Mouse (Mus musculus) MEL (cell line): ENCODE results near the gene Mlana.

Experiments
- BHLHE40 ChIP-seq: IDR thresholded peaks from 2 replicates; pipeline ENCODE4 v1.6.1; 2012; ENCODE audit warnings: low read depth, mild to moderate bottlenecking, inconsistent platforms, low read length, improper control_type of control experiment, borderline replicate concordance
- CHD2 ChIP-seq: IDR thresholded peaks from 2 replicates; pipeline ENCODE4 v1.6.1; 2011; ENCODE audit warnings: low read length, improper control_type of control experiment
- CTCF ChIP-seq, 3 experiments: IDR thresholded peaks in 2 of 3; conservative IDR thresholded peaks in 1 of 3; 2 replicates each; pipeline ENCODE4 v1.5.1; 2011 to 2012; ENCODE audit warnings: low read length in 3 of 3, low read depth in 2 of 3, mild to moderate bottlenecking in 2 of 3, improper control_type of control experiment in 1 of 3, inconsistent platforms in 1 of 3, mixed read lengths in 1 of 3, moderate library complexity in 1 of 3; ENCODE audit not compliant: control insufficient read depth in 1 of 3, insufficient read depth in 1 of 3, poor library complexity in 1 of 3, severe bottlenecking in 1 of 3
- EP300 ChIP-seq, 2 experiments: IDR thresholded peaks; 2 replicates each; pipeline ENCODE4 v1.6.1; 2011; ENCODE audit warnings: improper control_type of control experiment in 2 of 2, low read length in 2 of 2, low read depth in 1 of 2, mild to moderate bottlenecking in 1 of 2
- ETS1 ChIP-seq: IDR thresholded peaks from 2 replicates; pipeline ENCODE4 v1.6.1; 2012; ENCODE audit warnings: low read depth, mild to moderate bottlenecking, inconsistent platforms, low read length, improper control_type of control experiment, moderate library complexity
- GABPA ChIP-seq: IDR thresholded peaks from 2 replicates; pipeline ENCODE4 v1.6.1; 2012; ENCODE audit warnings: low read depth, mild to moderate bottlenecking, inconsistent platforms, low read length, improper control_type of control experiment, moderate library complexity
- HCFC1 ChIP-seq: IDR thresholded peaks from 2 replicates; pipeline ENCODE4 v1.6.1; 2012; ENCODE audit warnings: low read depth, mild to moderate bottlenecking, inconsistent platforms, low read length, improper control_type of control experiment, moderate library complexity
- NELFE ChIP-seq: IDR thresholded peaks from 2 replicates; pipeline ENCODE4 v1.6.1; 2011; ENCODE audit warnings: low read depth, low read length, improper control_type of control experiment
- POLR2A ChIP-seq, 2 experiments: IDR thresholded peaks; 2 replicates each; pipeline ENCODE4 v1.6.1; 2011 to 2012; ENCODE audit warnings: low read length in 2 of 2, mild to moderate bottlenecking in 2 of 2, control low read depth in 1 of 2, improper control_type of control experiment in 1 of 2, low read depth in 1 of 2, moderate library complexity in 1 of 2; ENCODE audit not compliant: control insufficient read depth in 1 of 2, insufficient read depth in 1 of 2, poor library complexity in 1 of 2
- TAL1 ChIP-seq: IDR thresholded peaks from 2 replicates; pipeline ENCODE4 v1.6.1; 2012; ENCODE audit warnings: mild to moderate bottlenecking, inconsistent platforms, low read length, moderate library complexity, mixed read lengths
- UBTF ChIP-seq: IDR thresholded peaks from 2 replicates; pipeline ENCODE4 v1.6.1; 2012; ENCODE audit warnings: low read depth, mild to moderate bottlenecking, inconsistent platforms, low read length, improper control_type of control experiment, moderate library complexity, borderline replicate concordance; ENCODE audit not compliant: insufficient read depth

DNA sequence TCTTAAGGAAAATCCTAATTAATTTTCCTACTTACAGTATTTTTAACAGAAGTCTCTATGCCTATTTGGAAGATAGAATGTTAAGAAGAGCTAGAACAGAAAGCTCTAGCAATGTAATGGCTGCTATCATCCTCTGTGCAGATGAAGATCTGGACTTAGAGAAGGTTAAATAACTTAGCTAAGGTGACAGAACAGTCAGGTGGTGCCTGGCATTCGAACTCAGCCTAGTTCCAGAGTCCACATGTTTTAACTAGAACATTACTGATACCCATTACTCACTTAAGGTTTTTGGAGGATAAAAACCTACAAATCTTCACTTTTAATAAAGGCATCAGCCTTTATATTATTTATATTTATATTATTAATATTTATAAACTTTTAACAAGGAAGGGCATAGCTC is 43.0 kb downstream of the Mlana start:
- TF ChIP-seq CTCF (IDR thresholded peaks at IDR 0.05 in 2 of 3, conservative IDR thresholded peaks at IDR 0.05 in 1 of 3; ENCODE audit: control insufficient read depth in 1 of 3, insufficient read depth in 1 of 3, low read depth in 2 of 3, low read length in 3 of 3, poor library complexity in 1 of 3, severe bottlenecking in 1 of 3) (no peak), GABPA (no peak), BHLHE40 (no peak), HCFC1 (no peak), UBTF (no peak), POLR2A (IDR thresholded peaks at IDR 0.05; ENCODE audit: control insufficient read depth in 1 of 2, insufficient read depth in 1 of 2, low read depth in 1 of 2, low read length in 2 of 2, poor library complexity in 1 of 2) (no peak), EP300 (IDR thresholded peaks at IDR 0.05; ENCODE audit: low read depth in 1 of 2, low read length in 2 of 2) (no peak), CHD2 (no peak), NELFE (no peak), ETS1 (no peak), TAL1 (no peak)
